Mouse (Mus musculus): Measurements from ENCODE around the gene Tmem259. TPM values are rescaled to one million over a fixed set of nuclear protein-coding genes. Genes with fewer than 3 reads are reported as not detected.

Gene Tmem259
- polyA plus RNA-seq, 1 experiment from 2014 or later: 9.0 TPM

DNA sequence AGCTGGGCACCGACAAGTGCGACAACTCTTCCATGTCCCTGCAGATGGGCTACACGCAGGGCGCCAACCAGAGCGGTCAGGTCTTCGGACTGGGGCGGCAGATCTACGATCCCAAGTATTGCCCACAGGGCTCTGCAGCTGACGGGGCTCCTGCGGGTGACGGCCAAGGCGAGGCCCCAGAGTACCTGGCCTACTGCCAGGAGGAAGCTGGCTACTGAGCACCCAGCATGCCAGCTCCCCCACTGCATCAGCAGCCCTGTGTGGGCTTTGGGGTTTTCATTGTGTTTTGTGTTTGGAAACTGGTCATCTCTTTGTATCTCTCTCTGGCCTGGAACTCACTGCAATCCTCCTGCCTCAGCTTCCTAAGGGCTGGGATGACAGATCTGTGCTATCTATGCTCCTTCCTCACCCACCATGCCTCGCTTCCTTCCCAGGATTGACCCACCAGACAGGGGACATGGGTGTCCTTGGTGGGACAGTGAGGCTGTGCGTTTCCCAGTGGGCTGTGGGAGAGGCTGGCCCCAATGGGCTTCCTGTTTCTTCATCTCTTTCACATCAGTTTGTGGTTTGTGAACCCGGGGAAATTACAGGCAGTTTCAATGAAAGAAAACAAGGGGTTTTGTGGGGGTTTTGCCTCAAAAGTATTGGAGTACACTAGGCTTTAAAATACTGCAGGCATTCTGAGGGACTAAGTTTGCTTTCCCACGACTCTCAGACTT, 10.4 kb upstream of the Tmem259 start:
- Histone ChIP-seq H3K4me1 (replicated peaks; ENCODE audit: control insufficient read depth, insufficient read depth, low read length) (peaks cover 26% of the 10 kb centered on the region), H3K4me2 (ENCODE audit: low read depth, low read length) (no peak overlapping the region), H3K27me3 (ENCODE audit: control insufficient read depth, insufficient read depth, low read depth, low read length) (no peaks in the 10 kb centered on the region), H3K27ac (ENCODE audit: low read length) (no peak overlapping the region), H3K4me3 (ENCODE audit: low read length) (no peak overlapping the region), H3K9ac (ENCODE audit: low read length) (no peak overlapping the region), H3K36me3 (ENCODE audit: control insufficient read depth, insufficient read depth, low read length) (peaks cover 45% of the 10 kb centered on the region), H3K9me3 (ENCODE audit: control insufficient read depth, low read length) (peaks cover 4% of the 10 kb centered on the region)
- WGBS: 77% methylated on average over 16 of the region's 16 CpGs
- no peak for ATAC-seq (ENCODE audit: low read depth)

DNA sequence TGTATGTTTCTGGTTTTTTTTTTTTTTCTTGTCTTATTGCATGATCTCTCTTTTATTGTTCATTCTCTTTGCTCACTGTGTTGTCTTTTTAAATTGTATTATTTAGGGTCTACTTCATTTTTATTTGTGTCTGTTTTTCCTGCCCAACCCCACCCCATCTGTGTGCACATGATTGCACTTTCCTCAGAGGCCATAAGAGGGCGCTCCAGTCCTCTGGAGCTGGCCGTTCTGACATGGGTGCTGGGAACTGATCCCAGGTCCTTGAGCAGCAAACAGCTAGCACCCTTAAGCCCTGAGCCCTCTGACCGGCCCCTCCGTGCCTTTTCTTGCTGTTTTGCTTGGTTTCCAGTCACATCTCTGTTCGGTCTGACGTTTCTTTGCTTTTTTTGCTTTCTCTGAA, 7.4 kb upstream of the Tmem259 start:
- Histone ChIP-seq H3K4me2 (ENCODE audit: low read depth, low read length) (no peak overlapping the region; the same call in 1 of the 2 replicates), H3K9me3 (ENCODE audit: control insufficient read depth, low read length) (peaks cover 4% of the 10 kb centered on the region), H3K4me3 (ENCODE audit: low read length) (no peak overlapping the region), H3K4me1 (replicated peaks; ENCODE audit: control insufficient read depth, insufficient read depth, low read length) (peaks cover 37% of the 10 kb centered on the region), H3K27ac (ENCODE audit: low read length) (no peak overlapping the region), H3K27me3 (ENCODE audit: control insufficient read depth, insufficient read depth, low read depth, low read length) (no peaks in the 10 kb centered on the region), H3K9ac (ENCODE audit: low read length) (no peak overlapping the region), H3K36me3 (ENCODE audit: control insufficient read depth, insufficient read depth, low read length) (peaks cover 45% of the 10 kb centered on the region)
- 89% methylated on average over 6 of the region's 6 CpGs for WGBS
- ATAC-seq (ENCODE audit: low read depth): no peak

DNA sequence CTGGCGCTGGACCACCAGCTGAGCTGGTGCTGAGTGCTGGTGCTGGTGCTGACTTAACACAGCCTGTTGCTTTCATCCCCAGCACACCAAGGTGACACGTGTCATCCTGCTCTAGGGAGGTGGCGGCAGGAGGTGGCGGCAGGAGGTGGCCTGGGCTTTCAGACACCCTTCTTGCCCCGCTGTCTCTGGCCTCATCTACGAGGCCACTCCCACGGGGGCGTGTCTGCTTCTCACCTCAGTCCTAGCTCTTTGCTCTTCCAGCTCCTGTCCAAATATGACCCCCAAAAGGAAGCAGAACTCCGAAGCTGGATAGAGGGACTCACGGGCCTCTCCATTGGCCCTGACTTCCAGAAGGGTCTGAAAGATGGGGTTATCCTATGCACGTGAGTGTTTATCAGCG, 7.0 kb upstream of the Tmem259 start:
- H3K4me2 ChIP-seq (ENCODE audit: low read depth, low read length): peak overlapping the region; percentile 33
- 0 out of 2 replicates have a peak overlapping the region, but pooled peaks have one; percentile 90 for H3K4me3 ChIP-seq (ENCODE audit: low read length)
- no peak overlapping the region for H3K9ac ChIP-seq (ENCODE audit: low read length)
- no peak overlapping the region for H3K27ac ChIP-seq (ENCODE audit: low read length)
- H3K36me3 ChIP-seq (ENCODE audit: control insufficient read depth, insufficient read depth, low read length): peaks cover 45% of the 10 kb centered on the region
- H3K27me3 ChIP-seq (ENCODE audit: control insufficient read depth, insufficient read depth, low read depth, low read length): no peaks in the 10 kb centered on the region
- peaks cover 41% of the 10 kb centered on the region for H3K4me1 ChIP-seq (replicated peaks; ENCODE audit: control insufficient read depth, insufficient read depth, low read length)
- no peak for ATAC-seq (ENCODE audit: low read depth)
- peaks cover 4% of the 10 kb centered on the region for H3K9me3 ChIP-seq (ENCODE audit: control insufficient read depth, low read length)
- 69% methylated on average over 12 of the region's 12 CpGs for WGBS

DNA sequence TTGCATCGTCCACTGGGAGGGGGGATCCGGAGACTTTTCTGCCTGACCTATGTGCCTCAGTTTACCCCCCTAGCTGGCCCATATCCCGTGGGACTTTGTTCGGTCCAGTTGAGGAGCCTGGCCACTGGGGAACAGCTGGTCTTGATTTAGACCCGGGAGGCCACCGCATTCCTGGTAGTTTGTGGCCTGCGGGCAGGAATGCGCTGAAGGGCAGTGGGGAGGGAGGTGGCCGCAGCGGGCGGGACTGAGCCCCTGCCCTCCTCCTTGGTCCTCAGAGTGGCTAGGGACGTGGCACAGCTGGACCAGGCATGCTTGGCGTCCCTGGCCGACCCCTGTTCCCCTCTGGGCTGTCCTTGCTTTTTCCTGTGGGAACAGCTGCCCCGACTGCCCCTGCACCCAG, 5.7 kb upstream of the Tmem259 start:
- Histone ChIP-seq H3K9me3 (ENCODE audit: control insufficient read depth, low read length) (peaks cover 4% of the 10 kb centered on the region), H3K4me3 (ENCODE audit: low read length) (peak overlapping the region; percentile 90), H3K4me1 (replicated peaks; ENCODE audit: control insufficient read depth, insufficient read depth, low read length) (peaks cover 46% of the 10 kb centered on the region), H3K9ac (ENCODE audit: low read length) (peak overlapping the region; percentile 93), H3K4me2 (ENCODE audit: low read depth, low read length) (peak overlapping the region; percentile 67), H3K27me3 (ENCODE audit: control insufficient read depth, insufficient read depth, low read depth, low read length) (no peaks in the 10 kb centered on the region), H3K27ac (ENCODE audit: low read length) (peak overlapping the region; percentile 98), H3K36me3 (ENCODE audit: control insufficient read depth, insufficient read depth, low read length) (peaks cover 41% of the 10 kb centered on the region)
- ATAC-seq (ENCODE audit: low read depth): peak; percentile 40
- 15% methylated on average over 15 of the region's 15 CpGs for WGBS

DNA sequence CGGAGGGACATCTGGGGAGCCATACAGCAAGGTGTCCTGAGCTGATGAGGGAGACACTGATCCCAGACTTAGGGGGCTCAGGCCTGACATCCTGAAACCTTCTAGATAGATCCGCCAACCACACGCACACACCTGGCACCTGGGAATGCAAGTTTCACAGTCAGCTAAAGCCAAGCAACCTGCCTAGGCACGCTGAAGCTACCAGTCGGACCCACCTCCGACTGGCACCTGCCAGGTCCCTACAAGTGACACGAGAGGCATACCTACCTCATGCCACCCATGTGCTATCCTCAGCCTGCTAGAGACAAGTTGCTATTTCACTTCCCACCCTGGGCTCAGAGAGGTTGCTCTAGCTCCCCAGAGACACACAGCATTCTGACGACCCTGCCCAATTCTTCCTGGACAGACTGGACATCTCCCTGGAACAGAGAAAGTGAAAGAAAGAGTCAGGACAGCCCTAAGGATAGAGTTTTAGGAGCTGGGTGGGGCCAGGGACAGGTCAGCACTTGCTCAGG, 5.2 kb upstream of the Tmem259 start:
- Histone ChIP-seq H3K4me3 (ENCODE audit: low read length) (peak overlapping the region; percentile 90), H3K27me3 (ENCODE audit: control insufficient read depth, insufficient read depth, low read depth, low read length) (no peaks in the 10 kb centered on the region), H3K4me1 (replicated peaks; ENCODE audit: control insufficient read depth, insufficient read depth, low read length) (peaks cover 44% of the 10 kb centered on the region), H3K9me3 (ENCODE audit: control insufficient read depth, low read length) (peaks cover 4% of the 10 kb centered on the region), H3K4me2 (ENCODE audit: low read depth, low read length) (peak overlapping the region; percentile 67), H3K27ac (ENCODE audit: low read length) (peak overlapping the region; percentile 98), H3K36me3 (ENCODE audit: control insufficient read depth, insufficient read depth, low read length) (peaks cover 36% of the 10 kb centered on the region), H3K9ac (ENCODE audit: low read length) (peak overlapping the region; percentile 93)
- no peak for ATAC-seq (ENCODE audit: low read depth)
- WGBS: 15% methylated on average over 8 of the region's 8 CpGs

DNA sequence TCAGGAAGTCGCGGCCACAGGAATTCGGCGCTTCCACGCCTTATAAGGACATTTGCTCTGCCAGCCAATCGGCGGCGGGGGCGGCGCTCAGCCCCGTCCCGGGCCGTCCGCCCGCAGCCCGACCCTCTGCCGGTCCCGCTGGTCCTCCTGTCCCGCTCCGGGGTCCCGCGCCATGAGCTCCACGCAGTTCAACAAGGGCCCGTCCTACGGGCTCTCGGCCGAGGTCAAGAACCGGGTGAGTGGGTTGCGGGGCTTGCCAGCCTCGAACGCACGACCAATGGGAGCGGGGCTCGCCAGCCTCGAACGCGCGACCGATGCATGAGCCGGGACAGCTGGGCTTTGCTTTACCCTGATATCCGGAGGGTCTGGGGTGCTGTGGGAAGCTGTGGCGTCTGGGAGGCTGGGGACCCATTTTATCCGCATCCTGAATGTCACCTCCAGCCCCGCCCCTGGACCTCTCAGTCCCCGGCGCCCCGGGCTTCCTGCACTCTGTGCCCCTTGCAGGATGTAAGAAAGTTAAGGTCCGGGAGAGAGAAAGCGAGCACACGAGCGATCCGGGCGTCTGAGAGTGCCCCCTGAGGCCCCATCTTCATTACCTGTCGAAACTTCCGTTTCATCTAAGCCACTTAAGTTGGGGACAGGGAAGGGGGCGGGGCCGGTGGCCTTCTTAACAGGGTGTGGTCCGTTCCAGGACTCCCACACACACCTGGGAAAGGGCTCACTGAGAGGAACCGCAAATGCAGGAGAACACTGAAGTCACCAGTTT, 4.6 kb upstream of the Tmem259 start, which contains the start of gene Cnn2:
Gene Cnn2 (plus strand): TSS at position 79 of the 766 bp plus-strand sequence.
- Histone ChIP-seq H3K27ac (ENCODE audit: low read length) (peak within 1 kb of the TSS; percentile 98), H3K4me2 (ENCODE audit: low read depth, low read length) (peak within 1 kb of the TSS; percentile 67), H3K9me3 (ENCODE audit: control insufficient read depth, low read length) (peaks cover 4% of the 10 kb centered on the region), H3K4me1 (replicated peaks; ENCODE audit: control insufficient read depth, insufficient read depth, low read length) (peaks cover 41% of the 10 kb centered on the region), H3K9ac (ENCODE audit: low read length) (peak within 1 kb of the TSS; percentile 93), H3K36me3 (ENCODE audit: control insufficient read depth, insufficient read depth, low read length) (peaks cover 30% of the 10 kb centered on the region), H3K27me3 (ENCODE audit: control insufficient read depth, insufficient read depth, low read depth, low read length) (no peaks in the 10 kb centered on the region), H3K4me3 (ENCODE audit: low read length) (peak within 1 kb of the TSS; percentile 90)
- under 1% methylated on average over 59 of the region's 59 CpGs for WGBS
- peak; percentile 27 for ATAC-seq (ENCODE audit: low read depth)

DNA sequence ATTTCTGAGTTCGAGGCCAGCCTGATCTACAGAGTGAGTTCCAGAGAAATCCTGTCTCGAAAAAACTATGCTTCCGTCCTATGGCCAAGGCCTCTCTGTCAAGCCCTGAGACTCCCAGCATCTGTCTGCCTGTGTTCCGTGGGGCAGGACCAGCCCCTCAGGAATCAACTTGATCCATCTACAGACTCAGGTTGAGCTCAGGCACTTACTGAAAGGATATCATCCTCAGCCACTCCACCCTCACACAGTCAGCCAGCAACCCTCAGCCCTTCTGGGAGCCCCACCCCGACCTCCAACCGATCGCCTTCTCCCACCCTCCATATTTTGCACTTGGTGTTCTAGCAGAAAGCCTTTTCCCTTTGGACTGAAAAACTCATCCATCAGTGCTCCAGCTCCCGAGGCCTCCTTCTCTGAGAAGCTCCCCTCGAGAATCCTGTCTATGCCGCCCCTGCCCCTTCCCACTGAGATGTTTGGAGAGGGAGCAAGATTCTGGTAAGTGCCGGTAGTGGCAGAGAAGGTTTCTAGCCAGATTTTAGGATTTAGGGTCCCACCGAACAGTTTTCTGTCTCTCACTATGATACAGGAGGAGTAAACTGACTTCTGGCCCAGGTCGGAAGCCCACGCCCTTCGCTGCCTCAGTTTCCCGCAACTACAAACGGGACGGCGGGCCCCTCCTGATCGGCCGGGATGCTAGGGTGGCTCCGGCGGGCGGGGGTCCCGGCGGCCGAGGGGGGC, 3.8 kb upstream of the Tmem259 start:
- peaks cover 22% of the 10 kb centered on the region for H3K36me3 ChIP-seq (ENCODE audit: control insufficient read depth, insufficient read depth, low read length)
- ATAC-seq (ENCODE audit: low read depth): no peak
- peak overlapping the region; percentile 93 for H3K9ac ChIP-seq (ENCODE audit: low read length)
- peak overlapping the region; percentile 98 for H3K27ac ChIP-seq (ENCODE audit: low read length)
- H3K4me1 ChIP-seq (replicated peaks; ENCODE audit: control insufficient read depth, insufficient read depth, low read length): peaks cover 47% of the 10 kb centered on the region
- H3K4me2 ChIP-seq (ENCODE audit: low read depth, low read length): peak overlapping the region; percentile 67
- WGBS: 6% methylated on average over 27 of the region's 27 CpGs
- peaks cover 4% of the 10 kb centered on the region for H3K9me3 ChIP-seq (ENCODE audit: control insufficient read depth, low read length)
- peak overlapping the region; percentile 90 for H3K4me3 ChIP-seq (ENCODE audit: low read length)
- no peaks in the 10 kb centered on the region for H3K27me3 ChIP-seq (ENCODE audit: control insufficient read depth, insufficient read depth, low read depth, low read length)

DNA sequence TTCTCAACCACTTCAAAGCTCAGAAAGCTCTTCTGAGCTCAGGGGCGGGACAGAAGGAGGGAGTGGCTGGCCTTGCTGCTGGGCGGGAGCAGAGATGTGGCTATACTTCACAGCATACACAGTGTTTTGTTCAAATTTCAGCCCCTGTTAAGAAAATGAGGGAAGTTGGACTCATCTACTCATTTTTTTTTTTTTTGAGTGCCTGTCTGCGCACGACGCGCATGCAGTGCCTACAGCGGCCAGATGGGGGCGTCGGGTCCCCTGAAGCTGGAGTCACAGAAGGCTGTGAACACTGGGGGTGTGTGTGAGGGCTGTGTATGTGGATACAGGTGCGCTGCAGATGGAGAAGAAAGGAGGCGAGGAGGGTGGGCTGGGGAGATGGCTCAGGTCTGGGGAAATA, 2.8 kb upstream of the Tmem259 start:
- H3K27me3 ChIP-seq (ENCODE audit: control insufficient read depth, insufficient read depth, low read depth, low read length): no peaks in the 10 kb centered on the region
- peaks cover 55% of the 10 kb centered on the region for H3K4me1 ChIP-seq (replicated peaks; ENCODE audit: control insufficient read depth, insufficient read depth, low read length)
- H3K4me2 ChIP-seq (ENCODE audit: low read depth, low read length): peak overlapping the region; percentile 95
- ATAC-seq (ENCODE audit: low read depth): peak; percentile 11; the same call in 1 of the 2 replicates
- peaks cover 13% of the 10 kb centered on the region for H3K36me3 ChIP-seq (ENCODE audit: control insufficient read depth, insufficient read depth, low read length)
- peak overlapping the region; percentile 10; the same call in 1 of the 2 replicates for H3K4me3 ChIP-seq (ENCODE audit: low read length)
- H3K9ac ChIP-seq (ENCODE audit: low read length): peak overlapping the region; percentile 38
- 2% methylated on average over 11 of the region's 11 CpGs for WGBS
- peak overlapping the region; percentile 98 for H3K27ac ChIP-seq (ENCODE audit: low read length)
- H3K9me3 ChIP-seq (ENCODE audit: control insufficient read depth, low read length): peaks cover 4% of the 10 kb centered on the region
